In the genomic region with DNA sequence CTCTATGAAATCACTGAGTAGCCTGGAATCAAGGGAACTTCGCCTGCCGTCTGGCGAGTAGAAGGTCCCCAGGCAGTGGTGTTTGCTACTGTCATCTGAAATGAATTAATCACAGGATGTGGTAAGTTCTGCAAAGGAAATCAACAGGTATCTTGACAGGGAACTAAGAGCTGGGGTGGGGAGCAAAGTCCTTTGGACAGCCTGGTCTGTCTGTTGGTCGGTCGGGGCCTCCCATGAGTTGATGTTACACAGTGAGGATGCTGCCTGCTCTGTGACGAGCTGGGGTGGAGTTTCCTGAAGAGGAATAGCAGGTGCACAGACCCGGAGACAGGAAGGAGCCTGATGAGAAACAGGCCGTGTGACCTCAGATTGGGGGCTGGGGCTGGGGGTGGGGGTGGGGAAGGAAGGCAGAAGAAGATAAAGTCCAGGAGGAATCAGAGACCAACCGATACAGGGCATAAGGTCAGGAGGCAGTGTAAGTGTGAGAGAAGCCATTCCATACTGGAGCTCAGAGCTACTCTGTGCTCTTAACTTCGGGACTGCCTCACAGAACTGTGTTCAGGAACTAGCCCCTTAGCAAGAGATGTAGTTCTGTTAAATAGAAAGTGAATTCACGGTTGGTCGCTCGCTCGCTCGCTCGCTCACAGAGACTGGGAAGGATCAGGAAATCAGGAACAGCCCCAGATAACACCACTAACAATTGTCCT, we compare ENCODE assay signal across 9 mouse cellular contexts.
DNase-seq lines count a peak whose midpoint lies in the region; ATAC-seq lines count a peak whose summit lies in the region.
"Had no signal": no experiment of that assay in that cellular context is flagged by ENCODE, and none has a peak within 500 bp of the region (broad histone marks: within the 10 kb centered on the region; RNA-seq: fewer than 3 reads in every experiment).

No protein-coding gene starts in this region.

- peak overlapping the region; percentile 19 for H3K4me2 ChIP-seq in kidney, embryonic 16.5 days (replicated peaks; ENCODE audit: low read depth, low read length)
- H3K4me2 ChIP-seq: neural tube, embryonic 13.5 days had no signal

- no peak overlapping the region for H3K9ac ChIP-seq in kidney, embryonic 16.5 days (replicated peaks; ENCODE audit: low read length)
- H3K9ac ChIP-seq: neural tube, embryonic 13.5 days had no signal

- no peak overlapping the region for H3K4me3 ChIP-seq in kidney, embryonic 16.5 days (ENCODE audit: low read length)
- H3K4me3 ChIP-seq in megakaryocyte, embryonic 14.5 days (replicated peaks): peak overlapping the region; percentile 83
- H3K4me3 ChIP-seq: neural tube, embryonic 13.5 days had no signal

- H3K4me1 ChIP-seq in kidney, embryonic 16.5 days (ENCODE audit: insufficient read depth, low read length): peaks cover 25% of the 10 kb centered on the region
- peaks cover 31% of the 10 kb centered on the region for H3K4me1 ChIP-seq in megakaryocyte, embryonic 14.5 days

- peak; percentile 80 for ATAC-seq in activated CD4-positive, CD25-positive, alpha-beta regulatory T cell, adult 4 months
- peak; percentile 58 for ATAC-seq in kidney, embryonic 16.5 days (ENCODE audit: low FRiP score, low TSS enrichment)

- peak overlapping the region; percentile 81 for H3K27ac ChIP-seq in kidney, embryonic 16.5 days (ENCODE audit: low read length)

- 22% methylated on average over 16 of the region's 16 CpGs for WGBS in kidney, embryonic 16.5 days

- no peaks in the 10 kb centered on the region for H3K36me3 ChIP-seq in kidney, embryonic 16.5 days (ENCODE audit: insufficient read depth, low read length)
- H3K36me3 ChIP-seq in megakaryocyte, embryonic 14.5 days (replicated peaks; ENCODE audit: low read length): no peaks in the 10 kb centered on the region
- H3K36me3 ChIP-seq: neural tube, embryonic 13.5 days had no signal

- H3K9me3 ChIP-seq in kidney, embryonic 16.5 days (ENCODE audit: low read length): no peaks in the 10 kb centered on the region
- H3K9me3 ChIP-seq in megakaryocyte, embryonic 14.5 days: no peaks in the 10 kb centered on the region
- H3K9me3 ChIP-seq: neural tube, embryonic 13.5 days had no signal

- no peaks in the 10 kb centered on the region for H3K27me3 ChIP-seq in kidney, embryonic 16.5 days (ENCODE audit: insufficient read depth, low read length)
- peaks cover 24% of the 10 kb centered on the region for H3K27me3 ChIP-seq in megakaryocyte, embryonic 14.5 days (replicated peaks)
- H3K27me3 ChIP-seq: neural tube, embryonic 13.5 days had no signal

- DNase-seq in heart, adult 11 months: peak; percentile 98
- peak; percentile 74 for DNase-seq in thymus, postnatal 4 days
- DNase-seq in ovary, adult 18-20 months (ENCODE audit: low spot score): no peak
- DNase-seq in cerebellum, adult 11 months: no peak
- no peak for DNase-seq in urinary bladder, postnatal 14 days (ENCODE audit: low spot score)

Comparison
In these comparisons a context has a peak if more than half of its experiments do, and no peak if none do; other contexts are left out.
1. DNase-seq: peak in heart, adult 11 months (single experiment) and thymus, postnatal 4 days (single experiment); none in ovary, adult 18-20 months (single experiment), cerebellum, adult 11 months (single experiment) and urinary bladder, postnatal 14 days (single experiment).